Mouse (Mus musculus) hindbrain, embryonic 16.5 days (tissue): Measurements from ENCODE around the gene Epha5. TPM values are rescaled to one million over a fixed set of nuclear protein-coding genes. Genes with fewer than 3 reads are reported as not detected.

Experiments
- ATAC-seq: fragments of 200-750 bp; cut with Nextera tagmentation; 2 replicates; pipeline ENCODE4 v1.8.0; 2017; ENCODE audit warnings: moderate TSS enrichment, moderate library complexity
- H3K27ac ChIP-seq: fragments of 300-500 bp; sonication (generic); 2 replicates; pipeline ENCODE4 v1.5.1; 2014; ENCODE audit warnings: low read depth, mild to moderate bottlenecking, control low read depth, low read length, moderate library complexity
- H3K27me3 ChIP-seq: fragments of 300-500 bp; sonication (generic); replicated peaks from 2 replicates; pipeline ENCODE4 v1.6.1; 2014; ENCODE audit warnings: low read length; ENCODE audit not compliant: control insufficient read depth, insufficient read depth
- H3K36me3 ChIP-seq: fragments of 300-500 bp; sonication (generic); 2 replicates; pipeline ENCODE4 v1.6.1; 2014; ENCODE audit warnings: mild to moderate bottlenecking, low read length, moderate library complexity, mixed read lengths; ENCODE audit not compliant: control insufficient read depth, insufficient read depth
- H3K4me1 ChIP-seq: fragments of 300-500 bp; sonication (generic); 2 replicates; pipeline ENCODE4 v1.6.1; 2014; ENCODE audit warnings: low read depth, low read length; ENCODE audit not compliant: control insufficient read depth, insufficient read depth
- H3K4me2 ChIP-seq: fragments of 300-500 bp; sonication (generic); 2 replicates; pipeline ENCODE4 v1.6.1; 2014; ENCODE audit warnings: mild to moderate bottlenecking, low read length, control low read depth, moderate library complexity
- H3K4me3 ChIP-seq: fragments of 300-500 bp; sonication (generic); 2 replicates; pipeline ENCODE4 v1.5.1; 2014; ENCODE audit warnings: mild to moderate bottlenecking, low read length, control low read depth, moderate library complexity
- H3K9ac ChIP-seq: fragments of 300-500 bp; sonication (generic); 2 replicates; pipeline ENCODE4 v1.6.1; 2014; ENCODE audit warnings: low read depth, mild to moderate bottlenecking, control low read depth, low read length, moderate library complexity
- H3K9me3 ChIP-seq: fragments of 300-500 bp; sonication (generic); 2 replicates; pipeline ENCODE4 v1.6.1; 2014; ENCODE audit warnings: mild to moderate bottlenecking, low read length, moderate library complexity; ENCODE audit not compliant: control insufficient read depth
- WGBS: fragments of 180-500 bp; shearing (Covaris S2); extraction: QIAGEN DNeasy Blood & Tissue Kit; methylation state at CpG from one replicate; pipeline ENCODE4 v1.1.7; 2014; 5-methylcytosine and 5-hydroxymethylcytosine counted together
- polyA plus RNA-seq: library from polyadenylated mRNA; unstranded; fragments of >200 nt; fragmentation: Nextera tagmentation; extraction: Ambion mirVana; gene quantifications from 2 replicates; pipeline ENCODE4 v1.2.1, GENCODE M21; 2015

Epha5 gene
- polyA plus RNA-seq = 71.8 and 72.7 TPM in 2 replicates

DNA sequence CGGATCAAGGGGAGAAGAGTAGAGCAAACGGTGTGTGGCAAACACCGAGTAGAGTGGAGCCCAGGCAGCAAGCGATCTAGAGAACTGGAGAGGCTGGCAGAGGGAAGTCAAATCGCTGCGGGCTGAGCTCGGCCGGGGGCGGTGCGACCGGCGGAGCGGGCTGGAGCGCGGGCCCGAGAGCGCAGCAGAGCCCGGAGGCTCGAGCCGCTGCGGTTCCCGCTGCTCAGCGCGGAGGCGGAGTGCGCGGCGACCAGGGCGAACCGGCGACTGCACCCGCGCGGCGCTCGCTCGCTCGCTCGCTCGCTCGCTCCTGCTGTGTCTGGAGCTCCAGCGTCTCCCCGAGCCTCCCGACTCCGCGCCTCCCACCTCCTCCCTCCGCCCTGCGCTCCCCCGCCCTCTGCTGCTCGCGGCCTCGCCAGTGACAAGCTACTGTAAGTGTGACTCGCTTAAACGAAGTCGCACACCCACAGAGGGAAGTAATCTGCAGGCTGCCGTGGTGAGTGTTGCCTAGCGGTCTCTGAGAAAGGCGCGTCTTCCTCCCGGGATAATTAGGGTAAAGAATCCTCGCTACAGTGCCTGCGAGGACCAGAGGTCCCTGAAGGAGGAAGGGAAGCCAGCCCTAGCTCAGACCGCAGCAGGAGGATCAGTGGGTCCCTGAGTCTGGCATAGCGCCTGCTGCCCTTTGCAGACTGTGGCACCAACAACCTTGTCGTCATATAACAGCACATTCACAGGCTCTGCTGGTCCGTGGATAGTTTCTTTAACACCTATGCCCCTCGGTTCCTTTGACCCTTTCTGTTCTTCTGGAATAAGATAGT is at the start of gene Epha5:
Epha5 (minus strand) TSS at position 321 of the 818 bp plus-strand sequence.
- Histone ChIP-seq H3K27me3 (no peaks in the 10 kb centered on the region), H3K9ac (peak within 1 kb of the TSS; percentile 72), H3K4me2 (peak within 1 kb of the TSS; percentile 63), H3K9me3 (no peaks in the 10 kb centered on the region), H3K36me3 (no peaks in the 10 kb centered on the region), H3K4me3 (peak within 1 kb of the TSS; percentile 63), H3K27ac (peak within 1 kb of the TSS; percentile 94), H3K4me1 (peaks cover 5% of the 10 kb centered on the region; the same call in 1 of the 2 replicates)
- peak; percentile 95 for ATAC-seq
- under 1% methylated on average over 45 of the region's 67 CpGs for WGBS

- no peak overlapping the region for H3K4me2 ChIP-seq
- no peak overlapping the region for H3K4me3 ChIP-seq
- H3K27me3 ChIP-seq = no peaks in the 10 kb centered on the region
- H3K9me3 ChIP-seq = no peaks in the 10 kb centered on the region
- 38% methylated on average over 3 of the region's 3 CpGs for WGBS
- no peak for ATAC-seq
- no peaks in the 10 kb centered on the region for H3K36me3 ChIP-seq
- no peaks in the 10 kb centered on the region for H3K4me1 ChIP-seq
- no peak overlapping the region for H3K9ac ChIP-seq
- H3K27ac ChIP-seq = no peak overlapping the region
Observed at GRCm38 (mm10) chr5:84456216-84456615, 39.0 kb upstream of the Epha5 start.

DNA sequence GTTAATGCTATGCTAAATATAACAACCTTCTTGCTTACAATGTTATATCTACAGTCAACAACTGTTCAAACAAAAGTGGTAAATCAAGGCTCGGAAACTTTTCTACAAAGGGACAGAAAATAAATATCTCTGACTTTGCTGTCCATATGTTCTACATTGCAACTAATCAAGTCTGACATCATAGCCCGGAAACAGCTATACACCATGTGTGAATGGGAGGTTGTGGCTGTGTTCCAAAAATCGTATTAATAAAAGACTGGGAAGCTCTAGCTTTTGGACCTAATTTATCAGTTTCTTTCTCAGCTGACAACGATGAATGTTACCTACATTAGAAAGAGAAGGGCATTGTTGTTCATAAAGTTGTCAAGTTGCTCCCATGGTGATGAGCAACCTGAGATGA is 37.5 kb upstream of the Epha5 start:
- H3K27ac ChIP-seq = no peak overlapping the region
- no peak overlapping the region for H3K9ac ChIP-seq
- H3K4me2 ChIP-seq = no peak overlapping the region
- H3K36me3 ChIP-seq = no peaks in the 10 kb centered on the region
- no peaks in the 10 kb centered on the region for H3K4me1 ChIP-seq
- no peaks in the 10 kb centered on the region for H3K9me3 ChIP-seq
- no peak for ATAC-seq
- H3K27me3 ChIP-seq = no peaks in the 10 kb centered on the region
- 59% methylated on average over 4 of the region's 4 CpGs for WGBS
- no peak overlapping the region for H3K4me3 ChIP-seq

- Histone ChIP-seq H3K36me3 (no peaks in the 10 kb centered on the region), H3K4me3 (no peak overlapping the region), H3K9ac (no peak overlapping the region), H3K4me1 (no peaks in the 10 kb centered on the region), H3K27ac (no peak overlapping the region), H3K27me3 (no peaks in the 10 kb centered on the region), H3K4me2 (no peak overlapping the region), H3K9me3 (no peaks in the 10 kb centered on the region)
- 42% methylated on average over 2 of the region's 2 CpGs for WGBS
- ATAC-seq = no peak
Observed at GRCm38 (mm10) chr5:84453839-84454238, 36.7 kb upstream of the Epha5 start.

DNA sequence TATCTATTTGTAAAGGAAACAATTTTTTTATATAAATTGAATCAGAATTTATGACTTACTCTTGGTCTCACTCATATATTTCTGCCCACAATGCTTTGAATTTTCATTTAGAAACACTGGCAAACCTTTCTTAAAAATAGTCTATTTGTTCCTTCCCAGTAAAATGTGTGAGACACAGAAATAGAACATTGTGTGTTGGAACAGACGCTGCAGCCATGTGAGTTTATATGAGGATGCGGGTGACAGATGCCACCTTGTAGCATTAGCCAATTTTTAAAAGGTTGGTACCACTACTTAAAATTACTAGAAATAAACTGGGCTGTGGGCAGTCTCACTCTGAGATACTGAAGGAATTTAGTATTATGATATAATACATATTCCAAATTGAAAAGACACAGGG is 23.1 kb upstream of the Epha5 start:
- no peaks in the 10 kb centered on the region for H3K27me3 ChIP-seq
- ATAC-seq = no peak
- H3K9ac ChIP-seq = no peak overlapping the region

DNA sequence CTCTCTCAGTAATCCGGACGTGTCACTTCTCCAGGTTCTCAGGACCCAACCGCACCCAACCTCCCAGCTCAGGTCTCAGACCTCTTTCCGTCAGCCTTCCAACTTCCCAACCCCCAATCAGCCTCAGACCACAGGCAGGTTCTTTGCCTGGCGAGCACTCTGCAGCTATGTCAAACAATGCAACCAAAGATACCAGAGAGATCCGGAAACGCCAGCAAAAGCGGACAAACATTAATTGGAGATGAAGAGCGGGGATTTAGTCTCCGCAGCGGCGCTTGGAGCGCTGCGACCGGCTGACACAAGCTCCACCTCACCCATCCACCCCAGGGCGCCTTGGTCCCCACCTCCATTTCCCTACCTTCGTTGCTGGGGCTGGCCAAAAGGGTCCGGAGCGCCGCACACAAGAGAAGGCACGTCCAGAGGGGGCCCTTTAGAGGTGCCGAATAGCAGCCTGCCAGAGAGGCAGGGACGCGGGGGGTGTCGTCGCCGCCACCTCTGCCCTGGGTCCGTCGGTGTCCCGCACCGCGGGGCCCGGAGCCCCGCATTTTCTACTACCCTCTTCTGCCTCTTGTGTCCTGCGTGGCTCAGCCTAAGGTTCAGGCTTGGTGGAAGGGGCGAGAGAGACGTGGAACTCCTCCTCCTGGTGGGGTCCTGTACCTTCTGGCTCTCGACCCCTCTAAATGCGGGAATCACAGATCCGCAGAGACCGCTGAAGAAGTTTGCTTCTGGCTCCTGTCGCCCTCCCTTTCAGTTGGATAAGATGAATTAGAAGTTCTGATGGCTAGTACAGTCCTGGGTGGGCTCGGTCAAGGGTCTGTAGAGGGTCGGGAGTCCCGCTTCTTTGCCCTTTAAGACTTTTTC is 991 bp downstream of the Epha5 start:
- peak; percentile 9 for ATAC-seq
- Histone ChIP-seq H3K27ac (peak overlapping the region; percentile 94), H3K4me2 (peak overlapping the region; percentile 63), H3K27me3 (no peaks in the 10 kb centered on the region), H3K36me3 (no peaks in the 10 kb centered on the region), H3K4me3 (peak overlapping the region; percentile 63), H3K9me3 (no peaks in the 10 kb centered on the region), H3K4me1 (peaks cover 5% of the 10 kb centered on the region; the same call in 1 of the 2 replicates), H3K9ac (peak overlapping the region; percentile 72)
- WGBS = under 1% methylated on average over 45 of the region's 45 CpGs

More for the DNA sequence above, 23.1 kb upstream of the Epha5 start:
- Histone ChIP-seq H3K36me3 (no peaks in the 10 kb centered on the region), H3K27ac (no peak overlapping the region), H3K4me3 (no peak overlapping the region), H3K4me1 (no peaks in the 10 kb centered on the region), H3K4me2 (no peak overlapping the region), H3K9me3 (no peaks in the 10 kb centered on the region)
- 84% methylated on average over 2 of the region's 2 CpGs for WGBS

- Histone ChIP-seq H3K9me3 (no peaks in the 10 kb centered on the region), H3K4me3 (peak overlapping the region; percentile 63), H3K4me2 (peak overlapping the region; percentile 63), H3K27ac (peak overlapping the region; percentile 94), H3K36me3 (no peaks in the 10 kb centered on the region), H3K27me3 (no peaks in the 10 kb centered on the region), H3K9ac (peak overlapping the region; percentile 72), H3K4me1 (peaks cover 5% of the 10 kb centered on the region; the same call in 1 of the 2 replicates)
- ATAC-seq = peak; percentile 43
- WGBS = 5% methylated on average over 8 of the region's 8 CpGs
Observed at GRCm38 (mm10) chr5:84414931-84415431, 2.2 kb downstream of the Epha5 start.

GRCm38 (mm10) chr5:84413026-84413425 is 4.2 kb downstream of the Epha5 start:
- Histone ChIP-seq H3K4me2 (peak overlapping the region; percentile 48), H3K27ac (no peak overlapping the region), H3K9ac (no peak overlapping the region), H3K9me3 (no peaks in the 10 kb centered on the region), H3K27me3 (no peaks in the 10 kb centered on the region), H3K4me1 (peaks cover 5% of the 10 kb centered on the region; the same call in 1 of the 2 replicates), H3K4me3 (peak overlapping the region; percentile 21; the same call in 1 of the 2 replicates), H3K36me3 (no peaks in the 10 kb centered on the region)
- ATAC-seq = no peak
- 9% methylated on average over 1 of the region's 1 CpGs for WGBS

GRCm38 (mm10) chr5:84408370-84408769 is 8.8 kb downstream of the Epha5 start:
- no peaks in the 10 kb centered on the region for H3K36me3 ChIP-seq
- no peak overlapping the region for H3K4me3 ChIP-seq
- H3K4me2 ChIP-seq = no peak overlapping the region
- H3K9me3 ChIP-seq = no peaks in the 10 kb centered on the region
- no peak overlapping the region for H3K27ac ChIP-seq
- peak; percentile 48; the same call in 1 of the 2 replicates for ATAC-seq
- WGBS = 61% methylated on average over 2 of the region's 2 CpGs
- H3K9ac ChIP-seq = no peak overlapping the region
- no peaks in the 10 kb centered on the region for H3K27me3 ChIP-seq
- no peaks in the 10 kb centered on the region for H3K4me1 ChIP-seq
